Mouse (Mus musculus): ENCODE measurements around the gene Rtel1. TPM values are rescaled to one million over a fixed set of nuclear protein-coding genes. Genes with fewer than 3 reads are reported as not detected.

Rtel1 gene
- polyA plus RNA-seq, 1 experiment from 2014 or later = 40.6 TPM

DNA sequence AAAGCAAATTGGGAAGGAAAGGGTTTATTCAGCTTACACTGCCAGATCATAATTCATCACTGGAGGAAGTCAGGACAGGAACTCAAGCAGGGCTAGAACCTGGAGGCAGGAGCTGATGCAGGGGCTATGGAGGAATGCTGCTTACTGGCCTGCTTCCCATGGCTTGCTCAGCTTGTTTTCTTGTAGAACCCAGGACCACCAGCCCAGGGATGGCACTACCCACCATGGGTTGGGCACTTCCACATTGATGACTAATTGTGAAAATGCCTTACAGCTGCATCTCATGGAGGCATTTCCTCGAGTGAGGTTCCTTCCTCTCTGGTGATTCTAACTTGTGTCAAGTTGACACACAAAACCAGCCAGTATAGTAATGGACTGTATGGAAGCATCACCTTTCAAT lies 28.6 kb upstream of the Rtel1 start:
- ATAC-seq = no peak
- no peak overlapping the region for H3K9ac ChIP-seq (replicated peaks)
- H3K27me3 ChIP-seq = no peaks in the 10 kb centered on the region
- H3K27ac ChIP-seq = no peak overlapping the region
- 80% methylated on average over 1 of the region's 1 CpGs for WGBS
- H3K36me3 ChIP-seq = peaks cover 4% of the 10 kb centered on the region; the same call in 1 of the 2 replicates
- H3K4me2 ChIP-seq (replicated peaks) = no peak overlapping the region
- peaks cover 22% of the 10 kb centered on the region for H3K4me1 ChIP-seq (replicated peaks)
- no peak overlapping the region for H3K4me3 ChIP-seq (replicated peaks)
- H3K9me3 ChIP-seq = no peaks in the 10 kb centered on the region

- Histone ChIP-seq H3K4me2 (replicated peaks) (no peak overlapping the region), H3K9ac (replicated peaks) (no peak overlapping the region), H3K27me3 (no peaks in the 10 kb centered on the region), H3K4me3 (replicated peaks) (no peak overlapping the region), H3K36me3 (peaks cover 53% of the 10 kb centered on the region), H3K27ac (no peak overlapping the region), H3K4me1 (replicated peaks) (peaks cover 4% of the 10 kb centered on the region), H3K9me3 (no peaks in the 10 kb centered on the region)
- WGBS = 21% methylated on average over 3 of the region's 3 CpGs
- no peak for ATAC-seq
These were observed 17.5 kb upstream of the Rtel1 start for GRCm38 (mm10) chr2:181302041-181302440.

GRCm38 (mm10) chr2:181304944-181305343 lies 14.6 kb upstream of the Rtel1 start:
- no peak overlapping the region for H3K4me3 ChIP-seq (replicated peaks)
- H3K9me3 ChIP-seq = no peaks in the 10 kb centered on the region
- no peak for ATAC-seq
- H3K27ac ChIP-seq = no peak overlapping the region
- H3K4me1 ChIP-seq (replicated peaks) = peaks cover 11% of the 10 kb centered on the region
- H3K36me3 ChIP-seq = peaks cover 73% of the 10 kb centered on the region
- H3K27me3 ChIP-seq = no peaks in the 10 kb centered on the region
- H3K9ac ChIP-seq (replicated peaks) = no peak overlapping the region
- no peak overlapping the region for H3K4me2 ChIP-seq (replicated peaks)
- 91% methylated on average over 1 of the region's 1 CpGs for WGBS

DNA sequence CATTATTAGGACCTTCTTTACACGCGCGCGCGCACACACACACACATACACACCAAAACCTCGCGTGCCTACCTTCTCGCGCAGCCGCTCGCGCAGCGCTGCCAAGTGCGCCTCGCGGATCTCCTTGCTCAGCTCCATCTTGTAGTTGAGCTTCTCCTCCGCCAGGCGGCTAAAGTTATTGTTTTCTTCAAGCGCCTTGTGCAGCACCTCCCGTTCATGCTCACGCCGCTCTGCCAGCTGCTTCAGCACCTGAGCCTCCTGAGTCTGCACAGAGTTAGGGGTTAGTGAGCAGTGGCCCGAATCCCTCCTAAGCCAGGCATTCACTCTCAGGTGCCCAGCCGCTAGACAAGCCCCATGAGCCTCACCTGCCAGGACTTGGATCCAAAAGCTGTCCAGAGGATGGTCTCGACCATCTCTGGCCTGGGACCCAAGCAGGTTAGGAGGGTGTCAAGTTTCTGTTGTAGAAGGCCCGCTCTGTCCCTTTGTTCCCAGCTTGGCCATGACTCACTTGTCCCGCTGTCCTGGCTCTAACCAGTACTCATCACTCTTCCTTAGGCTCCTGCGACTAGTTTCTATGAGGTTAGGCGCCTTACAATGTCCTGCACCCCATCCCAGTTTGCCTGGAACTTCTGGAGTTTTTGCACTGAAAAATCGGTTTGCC lies 12.3 kb upstream of the Rtel1 start:
- Histone ChIP-seq H3K9ac (replicated peaks) (no peak overlapping the region), H3K27ac (no peak overlapping the region), H3K36me3 (peaks cover 51% of the 10 kb centered on the region), H3K4me3 (replicated peaks) (0 out of 2 replicates have a peak overlapping the region, but pooled peaks have one; percentile 6), H3K4me1 (replicated peaks) (peaks cover 28% of the 10 kb centered on the region), H3K9me3 (no peaks in the 10 kb centered on the region), H3K4me2 (replicated peaks) (0 out of 2 replicates have a peak overlapping the region, but pooled peaks have one; percentile 3), H3K27me3 (no peaks in the 10 kb centered on the region)
- WGBS = 13% methylated on average over 30 of the region's 30 CpGs
- peak; percentile 72 for ATAC-seq

- H3K27ac ChIP-seq = 0 out of 2 replicates have a peak overlapping the region, but pooled peaks have one; percentile 96
- peak overlapping the region; percentile 96 for H3K9ac ChIP-seq (replicated peaks)
- H3K9me3 ChIP-seq = no peaks in the 10 kb centered on the region
- peak overlapping the region; percentile 89 for H3K4me3 ChIP-seq (replicated peaks)
- ATAC-seq = no peak
- H3K4me2 ChIP-seq (replicated peaks) = peak overlapping the region; percentile 77
- H3K4me1 ChIP-seq (replicated peaks) = peaks cover 36% of the 10 kb centered on the region
- peaks cover 14% of the 10 kb centered on the region; the same call in 1 of the 2 replicates for H3K27me3 ChIP-seq
- peaks cover 17% of the 10 kb centered on the region for H3K36me3 ChIP-seq
- 59% methylated on average over 3 of the region's 3 CpGs for WGBS
These were observed 7.1 kb upstream of the Rtel1 start for GRCm38 (mm10) chr2:181312435-181312834.

- Histone ChIP-seq H3K9ac (replicated peaks) (peak overlapping the region; percentile 96), H3K4me2 (replicated peaks) (peak overlapping the region; percentile 77), H3K9me3 (no peaks in the 10 kb centered on the region), H3K27ac (peak overlapping the region; percentile 96), H3K36me3 (peaks cover 12% of the 10 kb centered on the region), H3K4me1 (replicated peaks) (peaks cover 33% of the 10 kb centered on the region), H3K27me3 (peaks cover 14% of the 10 kb centered on the region; the same call in 1 of the 2 replicates), H3K4me3 (replicated peaks) (peak overlapping the region; percentile 89)
- ATAC-seq = peak; percentile 1; the same call in 1 of the 2 replicates
- WGBS = 9% methylated on average over 5 of the region's 5 CpGs
These were observed 6.6 kb upstream of the Rtel1 start for GRCm38 (mm10) chr2:181313006-181313343.

DNA sequence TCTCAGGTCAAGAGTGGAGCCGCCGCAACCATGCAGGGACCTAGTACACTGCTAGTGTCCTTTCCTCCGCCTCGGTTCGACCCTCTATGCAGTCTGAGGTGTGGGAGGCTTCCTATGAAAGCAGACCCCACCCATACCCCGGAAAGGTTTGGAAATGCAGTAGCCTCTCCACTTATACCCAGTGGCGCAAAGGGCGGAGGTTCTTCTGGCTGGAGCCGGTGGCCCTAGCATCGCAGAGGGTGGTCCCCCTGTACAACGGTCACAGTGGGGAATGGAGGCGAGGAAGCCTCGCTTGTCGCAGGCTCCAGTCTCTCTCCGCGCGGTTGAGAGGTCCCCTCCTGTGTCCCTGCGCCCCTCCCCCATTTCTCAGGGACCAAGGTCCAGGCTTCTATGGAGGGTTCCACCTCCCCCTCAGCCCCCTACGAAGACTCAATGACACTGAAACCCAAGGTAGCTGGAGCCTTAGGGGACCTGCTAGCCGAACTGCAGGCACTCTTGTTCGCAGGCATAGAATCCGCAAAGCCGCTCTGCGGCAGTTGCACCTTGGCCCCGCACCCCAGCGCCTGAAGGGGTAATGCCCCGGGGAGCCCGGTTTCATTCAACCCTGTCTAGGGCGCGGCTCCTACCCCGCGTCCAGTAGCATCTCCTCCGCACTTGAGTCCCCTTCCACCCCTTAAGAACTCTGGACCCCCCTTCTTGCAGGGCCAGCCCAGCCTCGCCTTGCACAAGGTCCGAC lies 6.0 kb upstream of the Rtel1 start:
- Histone ChIP-seq H3K4me3 (replicated peaks) (peak overlapping the region; percentile 89), H3K9ac (replicated peaks) (peak overlapping the region; percentile 96), H3K27ac (peak overlapping the region; percentile 96), H3K9me3 (no peaks in the 10 kb centered on the region), H3K4me2 (replicated peaks) (peak overlapping the region; percentile 77), H3K27me3 (peaks cover 14% of the 10 kb centered on the region; the same call in 1 of the 2 replicates), H3K4me1 (replicated peaks) (peaks cover 33% of the 10 kb centered on the region), H3K36me3 (peaks cover 7% of the 10 kb centered on the region)
- ATAC-seq = peak; percentile 87
- WGBS = under 1% methylated on average over 35 of the region's 35 CpGs

GRCm38 (mm10) chr2:181314080-181314810 lies 5.3 kb upstream of the Rtel1 start, which contains the start of gene Stmn3:
Gene Stmn3 (minus strand): TSS chr2:181314500.
- peak within 1 kb of the TSS; percentile 96 for H3K27ac ChIP-seq
- H3K9me3 ChIP-seq = no peaks in the 10 kb centered on the region
- peak; percentile 93 for ATAC-seq
- no peaks in the 10 kb centered on the region for H3K36me3 ChIP-seq
- peak within 1 kb of the TSS; percentile 89 for H3K4me3 ChIP-seq (replicated peaks)
- WGBS = 3% methylated on average over 23 of the region's 23 CpGs
- H3K9ac ChIP-seq (replicated peaks) = peak within 1 kb of the TSS; percentile 96
- H3K27me3 ChIP-seq = peaks cover 14% of the 10 kb centered on the region; the same call in 1 of the 2 replicates
- H3K4me2 ChIP-seq (replicated peaks) = peak within 1 kb of the TSS; percentile 77
- H3K4me1 ChIP-seq (replicated peaks) = peaks cover 37% of the 10 kb centered on the region

GRCm38 (mm10) chr2:181320103-181320499 lies 562 bp downstream of the Rtel1 start:
- WGBS = 15% methylated on average over 7 of the region's 7 CpGs
- no peak for ATAC-seq
- Histone ChIP-seq H3K36me3 (peaks cover 31% of the 10 kb centered on the region), H3K4me3 (replicated peaks) (peak overlapping the region; percentile 66), H3K4me2 (replicated peaks) (peak overlapping the region; percentile 75), H3K9me3 (no peaks in the 10 kb centered on the region), H3K9ac (replicated peaks) (peak overlapping the region; percentile 65), H3K27me3 (peaks cover 14% of the 10 kb centered on the region; the same call in 1 of the 2 replicates), H3K4me1 (replicated peaks) (peaks cover 13% of the 10 kb centered on the region), H3K27ac (no peak overlapping the region)

DNA sequence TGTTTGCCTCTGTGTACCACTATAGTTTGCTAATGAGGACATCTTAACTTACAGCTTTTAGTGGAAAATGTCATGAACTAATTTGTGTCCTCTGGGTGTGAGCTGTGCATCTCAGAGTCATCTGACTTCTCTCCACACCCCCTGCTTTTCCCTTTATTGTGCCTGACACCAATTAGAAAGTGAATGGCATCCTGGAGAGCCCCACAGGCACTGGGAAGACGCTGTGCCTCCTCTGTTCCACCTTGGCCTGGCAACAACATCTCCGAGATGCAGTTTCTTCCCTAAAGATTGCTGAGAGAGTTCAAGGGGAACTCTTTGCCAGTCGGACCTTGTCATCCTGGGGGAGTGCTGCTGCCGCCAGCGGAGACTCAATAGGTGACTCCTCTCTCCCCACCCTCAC lies 2.6 kb downstream of the Rtel1 start:
- 73% methylated on average over 5 of the region's 5 CpGs for WGBS
- Histone ChIP-seq H3K9ac (replicated peaks) (no peak overlapping the region), H3K27me3 (no peaks in the 10 kb centered on the region), H3K4me2 (replicated peaks) (no peak overlapping the region), H3K36me3 (peaks cover 51% of the 10 kb centered on the region), H3K4me3 (replicated peaks) (no peak overlapping the region), H3K27ac (no peak overlapping the region), H3K9me3 (no peaks in the 10 kb centered on the region), H3K4me1 (replicated peaks) (peaks cover 13% of the 10 kb centered on the region)
- ATAC-seq = no peak

- Histone ChIP-seq H3K4me3 (replicated peaks) (no peak overlapping the region), H3K27ac (no peak overlapping the region), H3K27me3 (no peaks in the 10 kb centered on the region), H3K36me3 (peaks cover 84% of the 10 kb centered on the region), H3K9ac (replicated peaks) (no peak overlapping the region), H3K4me1 (replicated peaks) (no peaks in the 10 kb centered on the region), H3K9me3 (no peaks in the 10 kb centered on the region), H3K4me2 (replicated peaks) (no peak overlapping the region)
- WGBS = 91% methylated on average over 2 of the region's 2 CpGs
- no peak for ATAC-seq
These were observed 6.6 kb downstream of the Rtel1 start for GRCm38 (mm10) chr2:181326098-181326497.

- Histone ChIP-seq H3K9ac (replicated peaks) (no peak overlapping the region), H3K9me3 (no peaks in the 10 kb centered on the region), H3K4me1 (replicated peaks) (no peaks in the 10 kb centered on the region), H3K4me3 (replicated peaks) (no peak overlapping the region), H3K4me2 (replicated peaks) (no peak overlapping the region), H3K27me3 (no peaks in the 10 kb centered on the region), H3K27ac (no peak overlapping the region), H3K36me3 (peaks cover 73% of the 10 kb centered on the region)
- ATAC-seq = no peak
These were observed 13.0 kb downstream of the Rtel1 start for GRCm38 (mm10) chr2:181332542-181332941.
